Mouse (Mus musculus): ENCODE results near the gene Sdk2.
A peak's percentile ranks its signal among the peaks of the same experiment; 100 is the strongest.

The Sdk2 gene

DNA sequence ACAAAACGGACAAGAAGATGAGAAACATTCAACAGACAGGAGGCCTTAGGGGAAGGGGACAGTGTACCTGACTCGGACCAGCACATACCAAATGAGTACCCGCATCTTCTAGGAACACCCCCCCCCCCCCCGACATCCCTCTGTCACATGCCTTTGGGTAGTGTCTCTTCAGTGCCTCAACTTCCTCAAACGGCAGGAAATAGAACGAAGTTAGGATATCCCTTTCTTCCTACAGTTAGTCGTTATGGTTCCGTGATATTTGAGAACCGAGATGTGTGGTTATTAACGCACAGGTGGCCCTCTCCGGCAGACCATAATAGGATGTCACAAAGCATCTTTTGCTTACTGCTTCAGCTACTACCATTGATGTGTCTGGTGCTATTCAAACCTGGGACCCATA, 279.8 kb downstream of the Sdk2 start:
- no peak for DNase-seq

DNA sequence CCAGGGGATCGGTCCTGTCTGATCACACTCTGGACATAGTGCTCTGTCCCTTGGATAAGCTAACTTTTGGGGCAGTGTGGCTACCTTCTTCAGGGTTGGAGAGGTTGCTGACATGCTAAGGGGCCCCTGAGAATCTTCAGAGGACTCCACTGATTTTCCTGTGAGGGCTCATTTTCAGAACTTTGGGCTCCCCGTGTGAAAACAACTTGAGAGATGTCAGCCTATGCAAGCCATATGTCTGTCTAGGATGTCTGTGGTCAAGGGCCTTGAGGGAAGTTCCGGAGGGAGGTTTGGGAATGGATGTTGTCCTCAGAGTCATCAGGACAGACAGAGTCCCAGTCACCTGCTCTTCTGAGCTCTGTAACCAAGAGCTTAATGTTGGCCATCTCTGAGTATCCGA, 280.5 kb downstream of the Sdk2 start:
- DNase-seq = no peak

DNA sequence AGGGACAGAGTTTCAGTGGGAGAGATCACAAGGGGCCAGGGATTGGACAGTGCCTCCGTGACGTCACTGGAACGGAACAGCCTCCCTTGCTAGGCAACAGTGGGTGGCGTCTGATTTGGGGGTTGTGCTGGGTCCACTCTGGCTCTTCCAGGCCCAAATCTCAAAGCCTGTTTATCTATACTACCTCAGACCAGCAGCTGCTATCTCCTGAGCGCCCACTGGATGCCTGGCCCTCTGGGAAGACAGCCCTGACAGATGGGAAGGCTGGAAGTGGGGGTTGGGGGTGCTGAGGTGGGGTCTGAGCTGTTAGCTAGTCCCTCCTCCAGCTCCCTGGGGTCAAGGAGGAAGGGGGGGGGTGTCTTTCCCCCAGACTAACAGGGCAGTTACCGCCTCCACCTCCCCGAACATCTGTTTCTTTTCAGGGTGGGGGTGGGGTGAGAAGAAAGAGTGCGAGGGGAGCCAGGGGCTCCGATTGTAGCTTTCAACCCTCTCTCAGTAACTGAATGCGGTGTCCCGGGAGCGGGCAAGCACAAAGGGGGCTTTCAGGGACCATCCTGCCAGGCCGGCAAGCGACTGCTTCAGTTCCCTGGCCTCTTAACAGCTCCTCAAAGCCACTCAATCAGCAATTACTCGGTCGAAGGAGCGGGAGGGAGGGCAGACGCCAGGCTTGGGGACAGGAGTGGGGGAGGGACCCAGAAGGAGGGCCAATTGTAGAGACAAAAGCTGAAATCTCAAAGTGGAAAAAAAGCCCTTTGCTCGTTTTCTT, 281.3 kb downstream of the Sdk2 start:
- no peak for DNase-seq

DNA sequence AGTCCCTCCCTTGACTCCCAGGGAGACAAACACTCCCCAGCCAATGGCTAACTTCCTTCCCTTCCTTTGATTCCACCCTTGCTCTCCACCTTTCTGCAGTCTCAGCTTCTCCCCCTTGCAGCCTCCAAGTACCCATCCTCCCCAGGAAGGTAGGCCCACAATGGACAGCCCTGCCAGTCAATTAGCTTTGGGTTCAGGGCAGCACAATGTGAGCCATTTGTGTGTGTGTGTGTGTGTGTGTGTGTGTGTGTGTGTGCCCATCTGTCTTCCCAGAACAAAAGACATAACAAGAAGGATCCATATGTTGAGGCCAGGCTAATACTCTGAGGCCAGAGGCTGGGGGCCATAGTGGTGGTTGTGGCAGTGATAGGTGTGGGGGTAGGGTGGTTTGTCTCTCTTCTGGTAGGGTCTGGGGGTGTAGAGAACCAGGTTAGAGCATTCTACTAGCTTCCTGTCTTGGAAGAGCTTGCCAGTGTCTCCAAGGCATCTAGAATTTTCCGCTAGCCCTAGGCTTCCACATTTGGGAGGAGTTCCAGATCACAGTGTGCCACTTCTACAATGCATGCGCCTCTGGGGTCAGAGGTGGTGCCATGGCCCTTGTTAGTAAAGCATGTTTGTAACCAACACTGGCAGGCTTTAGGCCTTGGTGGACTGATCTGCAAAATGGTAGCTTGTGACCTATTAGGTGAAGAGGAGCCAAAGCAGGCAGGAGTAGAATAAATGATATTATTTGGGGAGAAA, 282.0 kb downstream of the Sdk2 start:
- DNase-seq = no peak

DNA sequence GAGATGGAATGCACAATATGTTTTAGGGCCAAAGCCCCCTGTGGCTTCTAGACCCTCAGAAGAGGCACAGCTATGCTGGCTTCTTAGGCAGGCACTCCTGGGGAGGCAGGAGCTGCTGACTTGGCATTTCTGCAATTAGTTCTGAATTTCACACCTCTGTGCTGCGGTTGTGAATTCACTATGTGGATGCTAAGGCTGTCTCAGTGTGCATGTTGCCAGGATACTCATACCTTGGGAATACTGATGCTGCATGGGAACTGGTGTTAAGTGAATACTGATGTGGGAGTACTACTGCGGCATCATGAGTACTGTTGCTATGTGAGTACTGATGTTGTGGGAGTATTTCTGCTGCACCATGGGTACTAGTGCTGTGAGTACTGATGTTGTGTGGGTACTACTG, 284.4 kb downstream of the Sdk2 start:
- no peak for DNase-seq

DNA sequence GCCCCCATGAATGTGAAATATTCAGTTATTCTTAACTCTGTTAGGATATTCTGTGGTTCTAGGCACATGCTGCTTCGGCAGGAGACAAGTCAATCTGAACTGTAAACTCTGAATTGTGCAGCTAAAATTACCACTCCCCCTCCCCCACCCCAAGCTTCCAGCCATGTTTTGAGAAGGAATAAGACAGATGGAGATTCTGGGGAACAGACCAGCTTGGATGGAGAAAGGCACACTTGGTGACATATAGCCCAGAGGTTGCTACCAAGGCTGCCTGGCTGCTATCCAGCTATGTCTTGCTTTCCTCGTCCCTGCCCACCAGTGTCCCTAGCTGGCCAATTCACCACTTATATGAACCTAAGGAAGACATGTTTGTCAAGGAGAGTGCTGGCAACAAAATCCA, 284.8 kb downstream of the Sdk2 start:
- no peak for DNase-seq

DNA sequence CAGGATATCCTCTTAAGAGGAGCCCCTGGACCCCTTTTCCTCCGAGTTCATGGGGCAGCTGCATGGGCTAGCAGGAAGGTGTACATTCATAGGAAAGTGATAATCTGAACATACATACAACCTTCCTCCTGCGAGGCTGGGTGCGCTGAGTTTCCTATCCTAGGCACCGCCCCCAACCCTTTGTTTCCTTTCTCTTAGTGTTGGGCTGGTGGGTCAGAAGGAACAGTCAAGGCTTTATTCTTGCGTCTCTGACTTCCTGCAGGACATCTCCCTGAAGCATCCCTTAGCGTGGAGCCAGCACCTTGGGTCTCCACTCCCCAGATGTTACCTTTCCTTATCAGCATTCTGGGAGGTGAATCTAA, 287.2 kb downstream of the Sdk2 start:
- no peak for DNase-seq

DNA sequence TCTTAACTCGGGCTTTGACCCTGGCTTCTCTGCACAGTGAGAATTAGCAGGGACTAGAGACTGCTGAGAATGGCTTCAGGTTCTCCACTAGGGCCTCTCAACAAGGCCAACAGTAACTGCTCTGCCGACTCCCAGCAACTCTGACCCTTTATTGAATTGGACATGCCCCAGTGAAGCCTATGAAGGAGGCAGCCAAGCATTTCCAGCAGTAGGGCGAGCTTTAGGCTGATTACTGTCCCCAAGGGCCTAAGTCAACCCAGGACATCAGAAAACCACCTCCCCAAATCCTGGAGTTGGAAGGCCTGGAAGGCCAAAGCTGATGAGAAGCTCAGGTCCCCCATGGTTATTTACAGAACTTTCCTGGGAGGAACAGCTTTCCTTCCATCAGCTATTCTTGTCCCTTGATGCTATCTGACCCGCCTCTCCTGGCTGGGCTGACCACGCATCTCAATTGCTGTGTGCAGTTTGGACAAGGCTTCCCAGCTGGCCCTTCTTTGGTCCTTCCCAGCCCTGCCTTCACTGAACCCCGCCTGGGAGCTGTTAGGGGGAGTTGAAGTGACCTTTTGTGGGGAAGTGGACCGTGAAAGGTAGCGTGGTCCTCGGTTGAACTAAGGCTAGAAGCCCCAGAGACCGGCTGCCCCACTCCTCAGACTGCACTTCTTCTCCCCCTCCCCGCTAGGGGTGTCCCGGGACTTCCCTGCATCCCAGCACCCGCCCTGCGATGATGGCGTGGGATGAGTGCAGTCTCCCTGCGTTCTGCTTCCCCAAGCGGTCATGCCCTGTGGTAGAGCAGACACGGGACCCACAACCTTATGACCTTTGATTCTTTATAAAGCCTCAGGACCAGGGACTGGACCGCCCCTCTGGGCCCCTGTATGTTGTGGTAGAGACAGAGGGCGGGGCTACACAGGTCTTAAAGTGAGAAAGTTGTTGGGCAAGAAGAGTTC, 287.8 kb downstream of the Sdk2 start:
- peak; percentile 34 for DNase-seq

DNA sequence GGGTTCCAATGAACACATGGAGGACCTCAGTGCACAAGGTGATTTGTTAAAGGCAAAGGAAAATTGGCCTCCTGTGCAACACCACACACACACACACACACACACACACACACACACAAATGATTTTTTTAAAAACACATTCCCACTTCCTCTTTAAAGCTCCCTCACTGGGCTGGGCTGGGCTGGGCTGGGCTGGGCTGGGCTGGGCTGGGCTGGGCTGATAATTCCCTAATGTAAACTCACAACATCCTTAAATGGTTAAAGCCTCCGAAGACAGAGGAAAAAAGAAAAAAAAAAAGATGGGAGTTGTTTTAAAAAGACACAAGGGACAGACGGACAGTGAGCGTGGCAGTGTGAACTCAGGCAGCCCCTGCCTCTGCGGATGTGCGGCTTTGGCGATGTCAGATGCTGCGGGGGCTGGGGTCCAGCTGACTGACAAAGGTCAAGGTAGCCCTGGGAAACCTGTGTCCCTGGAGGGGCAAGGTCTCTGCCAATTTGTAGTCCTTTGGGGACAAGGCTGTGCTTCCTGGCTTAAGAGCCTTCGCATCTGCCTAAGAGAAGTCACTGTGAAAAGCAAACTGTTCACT, 288.9 kb downstream of the Sdk2 start:
- DNase-seq = no peak

DNA sequence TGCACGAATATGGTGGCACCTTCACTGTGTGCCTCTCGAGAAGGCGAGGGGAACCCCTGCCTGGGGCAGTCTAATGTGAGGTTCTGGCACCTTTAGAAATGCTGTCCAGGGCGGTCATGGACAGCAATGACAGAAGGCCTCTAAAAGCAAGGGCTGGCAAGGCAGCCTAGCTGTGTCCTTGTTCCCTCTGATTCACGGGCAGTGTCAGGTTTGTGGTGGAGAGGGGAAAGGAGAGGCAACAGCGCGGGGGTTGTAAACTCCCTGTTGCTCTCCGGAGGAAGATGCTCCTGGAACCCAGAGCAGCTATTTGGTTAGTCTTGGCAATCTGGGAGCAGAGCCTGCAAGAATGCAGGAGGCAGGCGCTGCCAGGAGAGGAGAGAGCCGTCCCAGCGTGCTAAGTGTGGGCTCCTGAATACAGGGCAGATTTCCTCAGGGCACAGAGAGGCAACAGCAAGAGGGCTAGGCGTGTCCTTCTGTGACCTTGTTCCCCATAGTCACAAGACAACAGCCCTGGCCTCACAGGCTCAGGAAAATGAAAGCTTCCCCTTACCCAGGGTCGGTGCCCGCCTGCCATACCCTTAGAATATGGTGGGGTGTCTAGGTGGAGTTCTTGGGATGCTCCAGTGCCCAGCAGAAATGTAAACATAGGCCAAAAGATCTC, 289.9 kb downstream of the Sdk2 start:
- no peak for DNase-seq

DNA sequence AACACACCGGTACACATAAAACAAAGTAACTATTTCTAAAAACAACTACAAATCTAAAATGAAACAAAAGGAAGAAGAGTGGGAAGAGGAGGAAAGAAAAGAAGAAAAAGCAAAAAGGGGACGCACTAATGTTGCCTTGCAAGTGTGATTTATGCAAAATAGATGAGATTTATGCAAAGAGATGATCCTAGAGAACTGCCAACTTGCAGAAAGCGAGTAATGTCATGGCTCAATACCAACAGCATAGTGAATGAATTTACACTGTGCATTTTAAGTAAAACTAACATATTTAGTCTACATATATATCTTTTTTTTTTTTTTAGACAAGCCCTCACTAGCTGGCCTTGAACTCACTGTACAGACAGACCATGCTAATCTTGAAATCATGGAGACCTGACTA, 292.1 kb downstream of the Sdk2 start:
- DNase-seq = no peak

DNA sequence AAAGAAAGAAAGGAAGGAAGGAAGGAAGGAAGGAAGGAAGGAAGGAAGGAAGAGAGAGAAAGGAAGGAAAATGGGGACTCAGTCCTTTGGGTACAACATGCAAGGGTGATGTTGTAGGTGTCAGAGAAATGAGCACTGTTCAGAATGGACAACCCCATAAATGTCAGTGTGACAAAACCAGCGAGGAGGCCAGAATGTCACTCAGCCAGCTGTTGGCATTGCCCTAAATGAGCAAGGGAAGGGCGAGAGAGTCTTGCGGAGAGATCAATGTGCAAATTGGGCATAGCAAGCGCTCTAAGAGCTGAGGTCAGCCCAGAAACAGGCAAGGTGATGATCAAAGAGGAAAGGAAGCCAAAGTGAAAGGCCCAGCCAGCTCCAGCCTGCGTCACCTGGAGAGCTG, 293.7 kb downstream of the Sdk2 start:
- DNase-seq = no peak

DNA sequence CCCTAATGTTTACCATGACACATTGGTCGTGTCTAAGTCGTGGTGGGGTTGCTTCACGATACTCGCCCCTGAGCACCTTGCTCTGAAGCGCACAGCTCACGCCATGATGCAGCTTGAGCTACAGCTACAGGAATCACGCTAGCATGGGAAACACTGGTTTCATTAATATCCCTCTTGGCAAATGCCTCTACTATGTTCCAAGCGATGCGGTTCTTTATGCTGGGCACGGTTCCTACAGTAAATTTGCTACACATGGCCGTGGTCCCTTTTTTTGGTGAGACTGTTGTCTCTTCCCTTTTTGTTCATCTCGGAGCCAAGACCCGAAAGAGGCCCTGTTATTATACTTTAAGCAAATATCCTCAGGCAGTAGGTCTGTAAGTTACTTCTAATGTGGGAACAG, 295.7 kb downstream of the Sdk2 start:
- DNase-seq = no peak

DNA sequence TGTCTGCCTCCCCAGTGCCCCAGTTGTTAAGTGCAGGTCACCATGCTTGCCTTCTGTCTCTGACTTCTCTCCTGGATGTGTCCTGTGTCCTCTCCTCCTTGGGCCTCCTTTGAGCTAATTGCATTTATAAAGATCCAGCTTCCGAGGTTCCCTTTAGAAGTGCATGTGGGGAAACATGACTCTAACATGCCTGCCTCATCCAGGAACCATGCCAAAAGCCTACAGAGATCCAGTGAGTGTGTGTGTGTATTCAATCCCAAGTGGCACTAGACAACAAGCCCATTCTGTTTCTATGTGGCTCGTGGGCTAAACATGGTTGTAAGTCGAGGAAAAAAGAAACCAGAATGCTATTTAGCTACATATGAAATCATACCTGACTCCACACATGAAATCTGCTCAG, 298.5 kb downstream of the Sdk2 start:
- no peak for DNase-seq

DNA sequence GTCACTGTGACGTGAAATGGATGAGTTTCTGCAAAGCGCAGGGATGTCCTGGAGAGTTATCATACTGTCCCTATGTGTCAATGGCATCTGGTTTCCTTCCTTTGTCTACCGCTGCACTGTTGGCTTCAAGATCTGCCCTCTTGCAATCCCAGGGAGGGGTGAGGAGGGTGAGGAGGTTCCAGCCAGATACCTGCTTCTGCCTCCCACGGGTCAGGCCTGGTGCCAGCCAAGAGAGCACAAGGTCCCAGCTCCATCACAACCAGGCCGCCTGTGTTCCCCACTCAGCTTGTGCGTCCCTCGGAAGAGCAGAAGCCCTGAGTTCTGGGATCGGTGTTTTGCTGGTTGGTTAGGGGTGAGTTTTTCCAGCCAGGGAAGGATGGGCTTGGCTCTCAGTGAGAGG, 299.6 kb downstream of the Sdk2 start:
- no peak for DNase-seq

DNA sequence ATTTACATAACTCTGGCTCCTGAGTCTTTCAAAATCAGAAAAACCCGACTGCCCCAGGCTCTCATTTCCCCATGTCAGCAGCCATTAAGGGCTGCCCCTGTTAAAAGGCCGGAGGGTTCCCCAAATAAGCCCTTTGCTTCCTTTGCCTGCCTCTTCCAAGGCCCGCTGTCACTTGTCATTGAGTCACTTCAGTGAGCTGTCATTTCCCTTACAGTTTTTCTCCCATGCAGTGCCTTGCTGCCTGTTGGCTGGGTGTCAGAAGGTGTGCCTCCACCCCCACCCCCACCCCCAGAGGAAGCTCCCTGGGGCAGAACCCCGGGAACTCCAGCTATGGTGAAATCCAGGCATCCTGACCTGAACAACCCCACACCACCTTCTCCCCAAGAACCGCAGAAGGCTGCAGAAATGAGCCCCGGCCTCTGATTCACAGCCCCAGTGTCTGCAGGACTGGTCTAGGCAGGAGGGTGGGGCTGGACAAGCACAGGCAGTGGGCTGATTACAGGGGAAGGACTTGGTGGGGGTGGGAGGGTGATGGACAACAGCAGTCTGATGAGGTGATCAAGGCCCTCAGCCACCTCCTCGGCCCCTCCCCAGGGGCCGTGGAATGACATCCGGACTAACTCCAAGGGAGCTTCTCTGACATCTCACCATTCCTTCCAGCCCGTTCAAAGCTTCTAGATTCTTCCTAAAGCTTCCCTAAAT, 300.4 kb downstream of the Sdk2 start:
- DNase-seq = no peak

DNA sequence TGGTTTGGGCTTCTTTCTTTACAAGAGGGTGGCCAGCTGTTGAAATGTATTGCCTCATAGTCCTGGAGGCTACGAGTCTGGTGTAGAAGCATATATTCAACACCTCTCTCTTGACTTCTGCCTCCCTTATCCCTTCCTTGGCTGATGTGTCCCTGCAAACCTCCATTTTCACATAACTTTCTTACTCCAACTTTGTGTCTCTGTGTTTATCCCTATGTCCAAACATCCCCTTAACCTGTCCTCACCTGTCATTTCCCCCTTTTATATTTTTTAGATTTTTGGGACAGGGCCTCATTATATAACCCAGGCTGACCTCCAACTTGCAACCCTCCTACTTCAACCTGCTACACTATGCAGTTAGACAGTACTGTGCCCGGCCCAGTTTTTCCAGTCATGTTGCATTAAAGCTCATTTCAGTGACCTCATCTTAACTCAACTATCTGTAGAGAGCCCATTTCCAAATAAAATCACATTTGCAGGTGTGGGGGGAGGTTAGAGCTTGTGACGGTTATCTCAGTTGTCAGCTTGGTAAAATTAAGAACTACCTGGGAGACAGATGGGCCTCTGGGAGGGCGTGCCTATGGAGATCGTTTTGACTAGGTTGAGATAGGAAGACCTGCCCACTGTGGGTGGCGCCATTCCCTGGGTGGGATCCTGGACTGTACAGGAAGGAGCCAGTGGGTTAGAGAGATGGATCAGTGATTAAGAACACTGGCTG, 302.6 kb downstream of the Sdk2 start:
- no peak for DNase-seq

DNA sequence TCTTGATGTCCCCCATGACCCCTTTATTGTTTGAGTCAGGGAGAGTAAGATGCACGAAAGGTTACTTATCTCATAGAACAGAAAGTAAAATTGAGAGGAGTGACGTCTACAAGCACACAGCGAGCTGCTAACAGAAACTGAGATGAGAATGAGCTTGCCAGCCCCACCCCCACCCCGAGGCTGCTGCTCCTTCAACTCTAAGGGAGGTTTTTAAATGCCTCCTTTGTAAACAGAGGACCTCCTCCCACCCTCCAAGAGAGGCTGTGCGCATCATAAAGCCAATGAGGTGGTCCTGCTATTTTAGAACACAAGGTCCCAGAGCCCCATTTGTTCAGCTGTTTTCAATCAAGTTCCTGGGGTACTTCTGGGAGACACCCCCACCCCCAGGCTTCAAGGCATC, 303.4 kb downstream of the Sdk2 start:
- DNase-seq = no peak

DNA sequence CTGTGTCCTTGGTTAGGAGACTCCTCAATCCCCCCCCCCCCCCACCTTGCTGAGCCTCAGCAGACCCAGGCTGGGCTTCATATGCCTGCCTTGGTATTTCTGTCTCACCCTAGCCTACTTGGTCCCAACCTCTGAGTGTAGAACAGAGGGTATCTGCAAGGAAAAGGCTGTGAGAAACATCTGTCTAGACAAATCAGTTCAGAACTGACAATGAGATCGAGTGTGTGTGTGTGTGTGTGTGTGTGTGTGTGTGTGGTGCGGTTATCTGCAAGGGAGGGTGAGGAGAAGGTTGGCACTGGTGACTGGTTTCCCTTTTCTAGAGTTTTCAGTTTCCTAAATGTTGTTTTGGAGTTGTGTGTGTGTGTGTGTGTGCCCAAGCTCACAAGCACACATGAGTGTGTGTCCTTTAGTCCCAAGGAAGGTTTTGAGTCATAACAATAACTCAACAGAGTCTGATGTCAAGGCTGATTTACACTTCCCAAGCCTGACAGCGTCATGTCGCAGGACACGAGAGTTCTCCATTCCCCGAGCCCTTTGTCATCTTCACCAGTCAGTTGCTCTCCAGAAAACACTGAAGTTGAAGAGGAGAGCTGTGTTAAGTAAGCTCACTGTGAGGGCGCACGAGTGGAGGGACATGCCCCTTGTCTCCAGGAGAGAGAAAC, 304.6 kb downstream of the Sdk2 start:
- DNase-seq = no peak

DNA sequence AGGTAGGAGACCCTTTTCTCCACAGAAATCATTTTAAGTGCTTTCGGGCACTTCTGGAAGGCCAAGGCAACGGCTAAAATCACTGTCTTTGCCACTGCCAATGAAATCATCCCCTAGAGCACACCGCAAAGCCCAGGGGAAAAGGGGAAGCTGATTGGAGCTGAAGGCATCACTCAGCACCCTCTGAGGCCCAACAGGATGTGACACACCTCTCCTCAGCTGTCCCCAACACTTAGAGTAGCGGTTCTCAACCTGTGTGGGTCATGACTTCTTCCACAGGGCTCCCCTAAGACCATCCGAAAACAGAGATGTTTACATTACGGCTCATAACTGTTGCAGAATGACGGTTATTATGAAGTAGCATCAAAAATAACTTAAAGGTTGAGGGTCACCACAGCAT, 305.2 kb downstream of the Sdk2 start:
- DNase-seq = no peak

DNA sequence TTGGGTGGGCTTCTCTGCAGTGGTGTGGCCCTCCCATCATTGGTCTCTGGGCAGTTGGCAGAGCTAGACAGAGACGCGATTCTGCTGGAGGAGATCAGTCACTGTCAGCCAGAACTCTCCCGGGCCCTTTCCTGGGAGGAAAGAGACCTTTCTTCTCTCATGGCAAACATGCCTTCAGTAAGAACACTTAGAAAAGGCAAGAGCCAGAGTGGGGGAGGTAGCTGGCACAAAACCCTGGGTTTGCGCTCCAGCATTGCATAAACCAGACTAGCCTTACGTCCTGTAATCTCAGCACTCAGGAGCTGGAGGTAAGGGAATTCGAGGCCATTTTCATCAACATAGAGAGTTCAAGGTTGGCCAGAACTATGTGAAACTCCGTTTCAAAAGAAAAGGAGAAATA, 306.4 kb downstream of the Sdk2 start:
- no peak for DNase-seq
